Mouse (Mus musculus): ENCODE measurements around the gene Sun1.

GRCm38 (mm10) chr5:139234423-139234822, 34.0 kb downstream of the Sun1 start:
- no peak for TF ChIP-seq CTCF (IDR thresholded peaks at IDR 0.05; ENCODE audit: low read depth, low read length)
- TF ChIP-seq EP300 (IDR thresholded peaks at IDR 0.05; ENCODE audit: insufficient read depth, low read depth, low read length), result no peak

Measured in ES-Bruce4 (cell line).